Mouse (Mus musculus) intestine, postnatal 0 days (tissue): ENCODE data around the gene Ifi47. TPM values are rescaled to one million over a fixed set of nuclear protein-coding genes. Genes with fewer than 3 reads are reported as not detected.

Experiments used
- ATAC-seq: fragments of 200-750 bp; cut with Nextera tagmentation; 2 replicates; pipeline ENCODE4 v1.8.0; 2017; ENCODE audit warnings: mild to moderate bottlenecking, moderate TSS enrichment, moderate library complexity
- H3K27ac ChIP-seq: fragments of 300-500 bp; sonication (generic); 2 replicates; pipeline ENCODE4 v1.5.1; 2014; ENCODE audit warnings: mild to moderate bottlenecking, low read depth, low read length, moderate library complexity
- H3K27me3 ChIP-seq: fragments of 300-500 bp; sonication (generic); replicated peaks from 2 replicates; pipeline ENCODE4 v1.6.1; 2014; ENCODE audit warnings: low read length, mixed read lengths; ENCODE audit not compliant: control insufficient read depth, insufficient read depth
- H3K36me3 ChIP-seq: fragments of 300-500 bp; sonication (generic); 2 replicates; pipeline ENCODE4 v1.6.1; 2014; ENCODE audit warnings: mild to moderate bottlenecking, moderate library complexity; ENCODE audit not compliant: control insufficient read depth, insufficient read depth
- H3K4me1 ChIP-seq: fragments of 300-500 bp; sonication (generic); replicated peaks from 2 replicates; pipeline ENCODE4 v1.6.1; 2014; ENCODE audit warnings: antibody characterized with exemption, low read length, mixed read lengths; ENCODE audit not compliant: control insufficient read depth, insufficient read depth
- H3K4me2 ChIP-seq: fragments of 300-500 bp; sonication (generic); replicated peaks from 2 replicates; pipeline ENCODE4 v1.6.1; 2014; ENCODE audit warnings: low read depth, mild to moderate bottlenecking, moderate library complexity
- H3K4me3 ChIP-seq: fragments of 300-500 bp; sonication (generic); 2 replicates; pipeline ENCODE4 v1.5.1; 2014; ENCODE audit warnings: low read depth, low read length
- H3K9ac ChIP-seq: fragments of 300-500 bp; sonication (generic); 2 replicates; pipeline ENCODE4 v1.6.1; 2014; ENCODE audit warnings: mild to moderate bottlenecking, low read depth, low read length
- H3K9me3 ChIP-seq: fragments of 300-500 bp; sonication (generic); 2 replicates; pipeline ENCODE4 v1.6.1; 2016; ENCODE audit warnings: mixed run types; ENCODE audit not compliant: control insufficient read depth
- CTCF ChIP-seq: sonication (generic); IDR thresholded peaks from 2 replicates; pipeline ENCODE4 v1.5.1; 2016; ENCODE audit warnings: low read depth, mild to moderate bottlenecking, control low read depth, antibody characterized with exemption, moderate library complexity
- WGBS: fragments of 180-500 bp; shearing (Covaris S2); extraction: QIAGEN DNeasy Blood & Tissue Kit; methylation state at CpG from one replicate; pipeline ENCODE4 v1.1.7; 2014; 5-methylcytosine and 5-hydroxymethylcytosine counted together
- polyA plus RNA-seq: library from polyadenylated mRNA; unstranded; fragments of >200 nt; fragmentation: Nextera tagmentation; extraction: Ambion mirVana; gene quantifications from 2 replicates; pipeline ENCODE4 v1.2.1, GENCODE M21; 2015

Ifi47 gene
- polyA plus RNA-seq, 1 experiment from 2014 or later: 29.5 TPM

DNA sequence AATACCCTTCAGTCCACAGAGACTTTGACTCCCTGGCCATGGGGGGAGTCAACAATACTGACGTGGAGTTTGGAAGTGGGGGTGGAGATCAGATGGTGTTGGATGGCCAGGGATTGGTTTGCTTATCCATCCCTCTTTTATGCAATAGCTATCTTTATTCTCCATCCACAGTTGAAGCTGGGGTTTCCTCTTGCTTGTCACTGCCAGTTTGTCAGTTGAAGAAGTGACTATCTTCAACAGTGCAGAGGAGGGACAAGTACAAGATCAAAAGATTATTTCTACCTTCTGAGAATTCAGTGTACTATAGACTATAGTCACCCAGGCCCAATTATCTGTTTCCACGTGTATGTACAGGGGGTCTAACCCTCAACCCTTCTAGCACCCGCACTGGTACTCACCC lies 7.4 kb downstream of the Ifi47 start:
- Histone ChIP-seq H3K9ac (no peak overlapping the region), H3K36me3 (no peaks in the 10 kb centered on the region), H3K27me3 (no peaks in the 10 kb centered on the region), H3K4me1 (peaks cover 4% of the 10 kb centered on the region; the same call in 1 of the 2 replicates), H3K4me2 (no peak overlapping the region), H3K27ac (no peak overlapping the region), H3K4me3 (no peak overlapping the region), H3K9me3 (no peaks in the 10 kb centered on the region)
- ATAC-seq: no peak
- TF ChIP-seq CTCF: no peak
- 82% methylated on average over 3 of the region's 3 CpGs for WGBS

DNA sequence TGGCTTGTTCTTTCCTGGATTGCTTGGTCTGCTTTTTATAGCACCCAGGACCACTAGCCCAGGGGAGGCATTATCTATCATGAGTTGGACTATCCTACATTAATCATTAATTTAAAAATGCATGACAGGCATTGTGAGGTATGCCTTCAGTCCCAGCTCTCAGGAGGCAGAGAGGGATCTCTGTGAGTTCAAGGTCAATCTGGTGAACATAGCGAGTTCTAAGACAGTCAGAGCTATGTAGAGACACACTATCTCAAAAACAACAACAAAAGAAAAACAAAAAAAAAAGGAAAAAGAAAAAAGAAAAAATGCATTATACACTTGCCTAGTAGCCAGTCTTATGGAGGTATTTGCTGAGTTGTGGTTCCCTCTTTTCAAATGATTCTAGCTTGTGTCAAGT lies 8.0 kb downstream of the Ifi47 start:
- Histone ChIP-seq H3K4me2 (no peak overlapping the region), H3K9ac (no peak overlapping the region), H3K27me3 (no peaks in the 10 kb centered on the region), H3K27ac (no peak overlapping the region), H3K9me3 (no peaks in the 10 kb centered on the region), H3K4me3 (no peak overlapping the region), H3K36me3 (no peaks in the 10 kb centered on the region), H3K4me1 (peaks cover 6% of the 10 kb centered on the region; the same call in 1 of the 2 replicates)
- TF ChIP-seq CTCF: no peak
- no peak for ATAC-seq
- WGBS: 48% methylated on average over 1 of the region's 1 CpGs

DNA sequence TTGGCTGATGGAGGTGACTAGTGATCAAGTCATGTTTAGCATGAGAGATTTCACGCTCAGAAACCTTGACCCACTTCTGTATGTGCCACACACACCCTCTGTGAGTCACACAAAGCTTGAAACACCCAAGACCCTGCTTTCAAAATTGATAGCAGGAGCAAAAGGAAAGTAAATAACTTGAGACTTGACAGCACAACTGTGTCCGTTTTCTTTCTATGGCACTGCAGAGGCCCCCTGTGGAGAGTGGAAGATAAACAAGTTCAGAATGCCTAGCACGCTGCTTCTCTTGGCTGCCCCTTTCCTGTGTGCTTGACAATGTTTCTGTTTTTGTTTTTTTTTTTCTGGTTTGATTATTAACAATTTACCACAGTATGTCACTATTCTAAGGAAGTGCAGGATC lies 8.5 kb downstream of the Ifi47 start:
- no peaks in the 10 kb centered on the region for H3K9me3 ChIP-seq
- H3K4me2 ChIP-seq: no peak overlapping the region
- H3K27ac ChIP-seq: no peak overlapping the region
- H3K36me3 ChIP-seq: no peaks in the 10 kb centered on the region
- no peak overlapping the region for H3K9ac ChIP-seq
- no peaks in the 10 kb centered on the region for H3K27me3 ChIP-seq
- peak; percentile 61 for TF ChIP-seq CTCF
- H3K4me3 ChIP-seq: no peak overlapping the region
- H3K4me1 ChIP-seq: peaks cover 7% of the 10 kb centered on the region; the same call in 1 of the 2 replicates
- no peak for ATAC-seq
- WGBS: 18% methylated on average over 3 of the region's 3 CpGs

DNA sequence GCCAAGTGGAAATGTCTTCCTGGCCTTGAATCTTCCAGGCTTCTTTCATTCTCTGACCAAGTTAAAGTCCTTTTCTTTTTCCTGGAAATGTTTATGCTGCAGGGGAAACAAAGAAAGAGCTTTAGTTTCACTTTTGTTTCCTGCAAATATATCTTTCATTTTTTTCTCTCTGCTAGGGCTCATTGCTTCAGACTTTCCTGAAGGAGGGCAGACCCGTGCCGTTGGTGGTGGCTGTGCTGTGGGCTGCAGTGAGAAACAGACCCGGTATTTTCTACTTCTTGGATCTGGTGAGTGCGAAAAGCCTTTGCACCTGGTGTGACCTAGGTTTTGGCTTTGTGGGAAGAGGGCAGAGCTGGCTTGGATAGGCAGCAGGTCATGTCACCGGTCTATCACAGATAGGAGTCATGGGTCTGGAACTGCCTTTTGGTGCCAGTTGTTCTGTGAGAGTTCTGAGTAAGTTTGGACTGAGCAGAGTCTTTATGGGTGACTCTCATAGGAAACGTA lies 10.5 kb downstream of the Ifi47 start:
- ATAC-seq: no peak
- Histone ChIP-seq H3K27ac (peak overlapping the region; percentile 41; the same call in 1 of the 2 replicates), H3K4me1 (peaks cover 12% of the 10 kb centered on the region; the same call in 1 of the 2 replicates), H3K4me2 (peak overlapping the region; percentile 67), H3K4me3 (peak overlapping the region; percentile 28; the same call in 1 of the 2 replicates), H3K36me3 (no peaks in the 10 kb centered on the region), H3K27me3 (no peaks in the 10 kb centered on the region), H3K9me3 (no peaks in the 10 kb centered on the region), H3K9ac (peak overlapping the region; percentile 43; the same call in 1 of the 2 replicates)
- no peak for TF ChIP-seq CTCF
- WGBS: 59% methylated on average over 6 of the region's 6 CpGs

DNA sequence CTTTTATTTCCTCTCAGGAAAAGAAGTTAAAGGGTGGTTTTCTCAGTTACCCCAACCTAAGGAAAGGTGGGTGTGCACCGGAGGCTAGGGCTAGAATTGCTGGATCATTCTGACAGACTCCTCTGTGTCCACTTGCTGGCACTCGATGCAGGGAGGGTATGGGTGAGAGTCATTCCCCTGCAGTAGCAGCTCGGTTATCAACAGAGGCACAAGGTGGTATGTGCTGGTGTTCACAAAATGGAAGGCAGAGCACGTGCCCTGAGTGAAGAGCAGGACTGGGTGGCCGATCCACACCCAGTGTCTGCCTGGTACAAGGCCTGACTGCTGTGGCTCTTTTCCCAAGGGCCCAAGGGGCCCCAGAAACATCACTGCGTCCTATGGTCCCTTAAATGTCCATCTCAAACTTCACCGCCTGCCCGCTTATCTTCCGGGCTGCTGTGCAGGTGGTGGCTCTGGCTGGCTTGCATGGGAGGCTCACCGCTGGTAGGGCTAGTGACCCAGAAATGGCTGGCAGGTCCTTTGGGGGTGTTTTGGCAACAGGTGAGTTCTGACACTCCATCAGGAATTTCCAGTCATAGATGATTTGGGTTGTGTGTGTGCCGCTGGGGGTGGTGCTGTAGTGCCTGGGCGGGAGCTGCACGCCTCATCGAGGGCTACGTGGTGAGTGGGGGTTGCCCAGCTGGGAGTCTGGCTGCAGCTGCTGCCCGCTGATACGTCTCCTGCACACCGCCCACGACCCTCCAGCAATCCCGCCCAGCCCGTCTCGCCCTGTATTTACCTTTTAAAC lies 11.6 kb downstream of the Ifi47 start:
- no peaks in the 10 kb centered on the region for H3K27me3 ChIP-seq
- H3K4me1 ChIP-seq: peaks cover 12% of the 10 kb centered on the region; the same call in 1 of the 2 replicates
- H3K9ac ChIP-seq: peak overlapping the region; percentile 4; the same call in 1 of the 2 replicates
- peak overlapping the region; percentile 41 for H3K27ac ChIP-seq
- H3K4me3 ChIP-seq: peak overlapping the region; percentile 34
- TF ChIP-seq CTCF: no peak
- ATAC-seq: peak; percentile 20; the same call in 1 of the 2 replicates
- 35% methylated on average over 22 of the region's 22 CpGs for WGBS
- H3K4me2 ChIP-seq: peak overlapping the region; percentile 67
- H3K9me3 ChIP-seq: no peaks in the 10 kb centered on the region
- no peaks in the 10 kb centered on the region for H3K36me3 ChIP-seq

DNA sequence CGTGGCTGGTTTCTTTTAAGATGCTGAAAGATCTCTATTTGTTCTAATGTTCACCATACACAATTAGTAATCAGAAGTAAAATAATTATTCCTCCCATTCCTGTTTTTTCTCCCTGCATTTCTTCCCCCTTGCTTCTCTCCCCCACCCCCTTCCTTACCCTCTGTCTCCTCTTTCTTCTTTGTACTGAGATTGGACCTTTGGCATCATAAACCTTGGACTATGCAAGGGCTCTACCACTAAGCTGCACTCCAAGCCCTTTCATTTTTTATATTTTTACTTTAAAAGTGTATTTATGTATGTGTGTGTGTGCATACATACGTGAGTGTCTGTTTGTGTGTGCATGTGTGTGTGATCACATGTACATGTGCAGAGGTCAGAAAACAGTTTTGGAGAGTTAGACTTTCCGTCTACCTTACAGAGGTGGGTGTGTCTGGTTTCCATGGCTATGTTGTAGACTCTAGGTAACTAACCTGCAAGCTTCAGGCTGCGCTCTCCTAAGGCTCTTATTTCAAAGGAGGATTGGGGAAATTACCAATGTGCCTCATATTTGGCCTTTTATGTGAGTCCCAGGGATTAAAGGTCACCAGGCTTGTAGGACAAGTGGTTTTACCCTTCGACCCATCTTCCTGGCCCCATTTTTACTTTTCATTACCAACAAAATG lies 12.7 kb downstream of the Ifi47 start:
- Histone ChIP-seq H3K4me1 (peaks cover 12% of the 10 kb centered on the region; the same call in 1 of the 2 replicates), H3K36me3 (no peaks in the 10 kb centered on the region), H3K27ac (no peak overlapping the region), H3K9me3 (no peaks in the 10 kb centered on the region), H3K4me2 (peak overlapping the region; percentile 67), H3K4me3 (peak overlapping the region; percentile 34; the same call in 1 of the 2 replicates), H3K9ac (no peak overlapping the region), H3K27me3 (no peaks in the 10 kb centered on the region)
- WGBS: 51% methylated on average over 5 of the region's 5 CpGs
- ATAC-seq: peak; percentile 71
- TF ChIP-seq CTCF: no peak
